Mouse (Mus musculus): Measurements from ENCODE around the gene Glis2. TPM values are rescaled to one million over a fixed set of nuclear protein-coding genes. Genes with fewer than 3 reads are reported as not detected.

Gene Glis2
- total and polyA plus RNA-seq, 2 experiments from 2014 or later: 11.8 to 25.4 TPM

DNA sequence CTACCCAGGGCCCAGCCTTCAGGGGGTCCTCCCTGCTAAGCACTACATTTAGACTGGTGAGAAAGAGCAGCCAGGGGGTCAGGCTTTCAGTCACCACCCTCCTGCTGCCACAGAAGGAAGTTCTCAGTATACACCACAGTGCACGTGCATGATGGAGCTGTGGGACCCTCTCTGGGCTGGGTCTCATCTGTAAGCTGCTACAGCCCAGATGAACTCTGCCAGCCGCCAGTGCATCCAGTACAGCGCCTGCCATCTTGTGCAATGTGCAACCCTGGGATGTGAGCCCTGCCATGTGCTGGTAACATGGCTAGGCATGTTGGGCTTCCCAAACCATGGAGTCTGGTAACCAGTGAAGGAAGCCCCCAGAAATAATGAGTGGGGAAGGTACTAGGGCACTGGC, 55.6 kb downstream of the Glis2 start:
- no peak for TF ChIP-seq EP300 (IDR thresholded peaks at IDR 0.05; ENCODE audit: low read depth)
- no peak for TF ChIP-seq CTCF (IDR thresholded peaks at IDR 0.05; ENCODE audit: low read depth)
- H3K4me2 ChIP-seq (ENCODE audit: low read depth, low read length): no peak overlapping the region
- 93% methylated on average over 3 of the region's 3 CpGs for WGBS
- H3K9me3 ChIP-seq (replicated peaks; ENCODE audit: control insufficient read depth, low read length): no peaks in the 10 kb centered on the region
- ATAC-seq (ENCODE audit: insufficient read depth, low read depth) (no peak), DNase-seq (ENCODE audit: low spot score) (no peak)
- H3K4me1 ChIP-seq (ENCODE audit: control insufficient read depth, insufficient read depth): peaks cover 52% of the 10 kb centered on the region
- H3K9ac ChIP-seq (replicated peaks; ENCODE audit: low read depth, low read length): no peak overlapping the region
- H3K27ac ChIP-seq (ENCODE audit: low read depth): no peak overlapping the region
- H3K27me3 ChIP-seq (ENCODE audit: control insufficient read depth, insufficient read depth, low read length): no peaks in the 10 kb centered on the region
- H3K4me3 ChIP-seq (ENCODE audit: low read depth, low read length): no peak overlapping the region
- H3K36me3 ChIP-seq (replicated peaks; ENCODE audit: control insufficient read depth, insufficient read depth, low read length): peaks cover 48% of the 10 kb centered on the region

DNA sequence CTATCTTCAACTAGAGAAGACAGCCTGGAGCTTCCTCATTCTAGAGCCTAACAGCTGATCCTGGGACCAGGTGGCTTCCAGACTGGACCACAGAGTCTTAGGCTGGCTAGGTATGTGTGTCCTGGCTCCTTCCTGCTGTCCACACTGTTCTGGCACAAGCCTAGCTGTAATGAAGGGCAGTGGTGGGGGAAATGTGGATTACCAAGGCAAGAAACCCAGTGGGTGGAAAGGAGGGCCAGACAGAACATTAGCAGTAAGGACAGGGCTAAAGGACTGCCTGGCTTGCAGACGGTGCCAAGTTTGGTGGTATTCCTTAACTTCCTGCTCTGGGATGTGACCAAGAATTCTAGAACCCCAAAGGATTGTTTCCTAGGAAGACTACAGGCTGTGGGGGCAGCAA, 56.6 kb downstream of the Glis2 start:
- Histone ChIP-seq H3K4me2 (ENCODE audit: low read depth, low read length) (no peak overlapping the region), H3K36me3 (replicated peaks; ENCODE audit: control insufficient read depth, insufficient read depth, low read length) (peaks cover 50% of the 10 kb centered on the region), H3K9me3 (replicated peaks; ENCODE audit: control insufficient read depth, low read length) (no peaks in the 10 kb centered on the region), H3K9ac (replicated peaks; ENCODE audit: low read depth, low read length) (no peak overlapping the region), H3K27ac (ENCODE audit: low read depth) (peak overlapping the region; percentile 69; the same call in 1 of the 2 replicates), H3K27me3 (ENCODE audit: control insufficient read depth, insufficient read depth, low read length) (no peaks in the 10 kb centered on the region), H3K4me1 (ENCODE audit: control insufficient read depth, insufficient read depth) (peaks cover 51% of the 10 kb centered on the region), H3K4me3 (ENCODE audit: low read depth, low read length) (no peak overlapping the region)
- no peak for TF ChIP-seq CTCF (IDR thresholded peaks at IDR 0.05; ENCODE audit: low read depth)
- TF ChIP-seq EP300 (IDR thresholded peaks at IDR 0.05; ENCODE audit: low read depth): no peak
- 60% methylated on average over 1 of the region's 1 CpGs for WGBS
- DNase-seq (ENCODE audit: low spot score): no peak
- ATAC-seq (ENCODE audit: insufficient read depth, low read depth): no peak

DNA sequence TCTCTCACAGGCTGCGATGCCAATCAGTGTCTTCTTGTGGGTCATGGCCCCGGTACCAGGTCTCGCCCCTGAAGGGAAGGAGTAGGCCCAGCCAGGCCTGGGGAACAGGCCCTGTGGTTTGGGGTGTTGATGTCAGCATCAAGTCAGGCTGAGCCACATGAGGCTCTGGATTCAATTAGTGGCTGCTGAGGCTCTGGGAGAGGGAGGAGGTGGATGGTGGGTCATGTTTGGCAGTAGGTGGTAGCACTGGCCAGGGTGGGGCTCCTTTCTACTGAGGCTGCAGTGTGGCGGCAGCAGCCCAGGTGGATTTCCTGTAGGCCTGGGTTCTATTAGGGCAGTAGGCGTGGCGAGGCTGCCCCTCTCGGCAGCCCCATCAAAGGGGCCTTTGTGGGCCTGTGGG, 57.1 kb downstream of the Glis2 start:
- H3K4me2 ChIP-seq (ENCODE audit: low read depth, low read length): no peak overlapping the region
- H3K27me3 ChIP-seq (ENCODE audit: control insufficient read depth, insufficient read depth, low read length): no peaks in the 10 kb centered on the region
- peak overlapping the region; percentile 69 for H3K27ac ChIP-seq (ENCODE audit: low read depth)
- H3K9ac ChIP-seq (replicated peaks; ENCODE audit: low read depth, low read length): no peak overlapping the region
- DNase-seq (ENCODE audit: low spot score): no peak
- no peak for TF ChIP-seq CTCF (IDR thresholded peaks at IDR 0.05; ENCODE audit: low read depth)
- no peak for TF ChIP-seq EP300 (IDR thresholded peaks at IDR 0.05; ENCODE audit: low read depth)
- H3K36me3 ChIP-seq (replicated peaks; ENCODE audit: control insufficient read depth, insufficient read depth, low read length): peaks cover 50% of the 10 kb centered on the region
- no peak overlapping the region for H3K4me3 ChIP-seq (ENCODE audit: low read depth, low read length)
- no peaks in the 10 kb centered on the region for H3K9me3 ChIP-seq (replicated peaks; ENCODE audit: control insufficient read depth, low read length)
- no peak for ATAC-seq (ENCODE audit: insufficient read depth, low read depth)
- WGBS: 80% methylated on average over 7 of the region's 7 CpGs
- peaks cover 54% of the 10 kb centered on the region for H3K4me1 ChIP-seq (ENCODE audit: control insufficient read depth, insufficient read depth)

DNA sequence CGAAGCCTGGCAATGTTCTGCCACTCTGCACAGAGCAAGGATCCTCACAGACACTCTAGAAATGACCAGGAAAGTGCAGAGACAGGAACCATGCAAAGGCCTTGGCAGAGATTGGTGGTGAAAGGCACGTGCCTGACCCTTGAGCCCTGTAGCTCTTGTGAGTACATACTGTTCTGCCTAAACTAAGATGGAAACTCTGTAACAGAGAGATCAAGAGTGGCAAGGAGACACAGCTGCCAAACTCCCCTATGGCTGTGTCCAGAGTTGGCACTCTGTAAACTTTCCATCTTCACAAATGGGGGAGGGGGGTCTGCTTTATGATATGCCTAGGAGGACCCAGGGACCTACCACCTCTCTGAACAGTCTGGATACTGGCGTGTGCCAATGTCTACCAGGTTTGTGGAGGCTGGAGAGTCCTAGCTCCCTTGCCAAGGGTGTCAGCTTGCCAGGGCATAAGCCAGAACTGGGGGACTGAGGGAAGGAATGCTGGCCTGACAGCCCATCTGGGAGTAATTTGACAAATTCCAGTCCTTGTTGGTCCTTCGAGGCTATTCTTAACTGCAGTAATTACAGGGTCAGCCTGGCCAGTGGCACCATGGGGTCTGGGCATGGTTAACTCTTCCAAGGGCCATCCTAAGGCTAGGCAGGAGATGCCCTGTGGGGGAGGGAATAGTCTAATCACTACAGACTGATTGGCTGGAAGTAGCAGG, 58.3 kb downstream of the Glis2 start:
- peaks cover 46% of the 10 kb centered on the region for H3K4me1 ChIP-seq (ENCODE audit: control insufficient read depth, insufficient read depth)
- peak overlapping the region; percentile 69 for H3K27ac ChIP-seq (ENCODE audit: low read depth)
- H3K9me3 ChIP-seq (replicated peaks; ENCODE audit: control insufficient read depth, low read length): no peaks in the 10 kb centered on the region
- no peak overlapping the region for H3K4me2 ChIP-seq (ENCODE audit: low read depth, low read length)
- TF ChIP-seq EP300 (IDR thresholded peaks at IDR 0.05; ENCODE audit: low read depth) (peak; percentile 82; the same call in 1 of the 2 replicates), CTCF (IDR thresholded peaks at IDR 0.05; ENCODE audit: low read depth) (no peak)
- no peak overlapping the region for H3K4me3 ChIP-seq (ENCODE audit: low read depth, low read length)
- DNase-seq (ENCODE audit: low spot score): peak; percentile 61
- H3K27me3 ChIP-seq (ENCODE audit: control insufficient read depth, insufficient read depth, low read length): no peaks in the 10 kb centered on the region
- H3K36me3 ChIP-seq (replicated peaks; ENCODE audit: control insufficient read depth, insufficient read depth, low read length): peaks cover 50% of the 10 kb centered on the region
- no peak overlapping the region for H3K9ac ChIP-seq (replicated peaks; ENCODE audit: low read depth, low read length)
- WGBS: 38% methylated on average over 4 of the region's 4 CpGs
- peak; percentile 40 for ATAC-seq (ENCODE audit: insufficient read depth, low read depth)

DNA sequence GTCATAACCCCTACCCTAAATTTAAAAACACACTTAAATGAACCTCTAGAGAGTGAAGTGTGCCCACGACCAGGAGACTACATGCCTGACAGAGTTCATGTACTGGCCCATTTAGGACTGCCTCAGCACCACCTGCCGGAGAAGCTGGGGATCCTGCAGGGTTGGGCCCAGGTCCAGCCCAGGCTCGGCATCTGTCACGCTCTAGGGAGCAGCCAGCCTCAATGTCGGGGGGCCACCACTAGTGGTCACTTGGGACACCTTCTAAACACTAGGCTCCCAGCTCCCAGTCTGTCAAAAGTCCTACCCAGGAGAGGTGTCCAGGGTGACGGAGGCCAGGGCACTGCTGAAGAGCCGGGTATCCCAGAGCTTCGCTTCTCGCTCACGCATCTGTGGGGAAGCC, 60.2 kb downstream of the Glis2 start:
- WGBS: 64% methylated on average over 10 of the region's 10 CpGs
- Histone ChIP-seq H3K36me3 (replicated peaks; ENCODE audit: control insufficient read depth, insufficient read depth, low read length) (peaks cover 35% of the 10 kb centered on the region), H3K4me1 (ENCODE audit: control insufficient read depth, insufficient read depth) (peaks cover 43% of the 10 kb centered on the region)

More for the DNA sequence above, 60.2 kb downstream of the Glis2 start:
- ATAC-seq (ENCODE audit: insufficient read depth, low read depth): no peak
- H3K27ac ChIP-seq (ENCODE audit: low read depth): peak overlapping the region; percentile 76
- H3K9me3 ChIP-seq (replicated peaks; ENCODE audit: control insufficient read depth, low read length): no peaks in the 10 kb centered on the region
- TF ChIP-seq EP300 (IDR thresholded peaks at IDR 0.05; ENCODE audit: low read depth): no peak
- peak; percentile 38 for TF ChIP-seq CTCF (IDR thresholded peaks at IDR 0.05; ENCODE audit: low read depth)
- no peak overlapping the region for H3K4me2 ChIP-seq (ENCODE audit: low read depth, low read length)
- no peaks in the 10 kb centered on the region for H3K27me3 ChIP-seq (ENCODE audit: control insufficient read depth, insufficient read depth, low read length)
- peak; percentile 11 for DNase-seq (ENCODE audit: low spot score)
- H3K9ac ChIP-seq (replicated peaks; ENCODE audit: low read depth, low read length): no peak overlapping the region
- H3K4me3 ChIP-seq (ENCODE audit: low read depth, low read length): no peak overlapping the region

Measured in heart, postnatal 0 days (tissue).